Mouse (Mus musculus): ENCODE data around the gene Tbc1d12.
"Not testable (repeated sequence)": the region's sequence is repeated elsewhere in the genome, so short reads cannot be mapped to it uniquely, and the experiment has no call there.

GRCm38 (mm10) chr19:38874825-38875224 lies 38.4 kb downstream of the Tbc1d12 start:
- not testable (repeated sequence) for TF ChIP-seq GATA1 (IDR thresholded peaks at IDR 0.05; ENCODE audit: borderline replicate concordance, low read length); FLI1 (IDR thresholded peaks at IDR 0.05; ENCODE audit: low read length)
